Mouse (Mus musculus) B cell, adult 62 days (primary cell): ENCODE data around the gene Sat1. TPM values are rescaled to one million over a fixed set of nuclear protein-coding genes. Genes with fewer than 3 reads are reported as not detected.

Experiments used
- total RNA-seq: library from RNA; stranded (reverse); gene quantifications from 4 replicates; pipeline ENCODE4 v1.2.4, GENCODE M21; 2023

The Sat1 gene
- 272 to 319 TPM (median 299 TPM) in 4 replicates for total RNA-seq

GRCm38 (mm10) chrX:155216271-155216670 is at the start of gene Sat1:
TSS of gene Sat1 (minus strand) at chrX:155216449.

GRCm38 (mm10) chrX:155262235-155262914 is 46.1 kb upstream of the Sat1 start, which contains the start of gene Acot9:
TSS of gene Acot9 (plus strand) at chrX:155262443.

Other genes with a start within 250 kb of the Sat1 start
- gene Magea8, start 220.6 kb downstream of the Sat1 start, total RNA-seq = not detected in 4 replicates
- gene Magea5, start 153.3 kb downstream of the Sat1 start, total RNA-seq = not detected in 4 replicates
- not detected in 4 replicates for gene Magea1, start 126.7 kb downstream of the Sat1 start, total RNA-seq
- gene Magea2, start 122.8 kb downstream of the Sat1 start, total RNA-seq = not detected in 4 replicates
- gene Cldn34b2, start 88.0 kb downstream of the Sat1 start, total RNA-seq = not detected in 4 replicates
- gene Acot9, start 46.0 kb upstream of the Sat1 start, total RNA-seq = 19.4 to 24.7 TPM (median 22.7 TPM) in 4 replicates
- gene Prdx4, start 124.3 kb upstream of the Sat1 start, total RNA-seq = 14.3 to 20.4 TPM (median 17.5 TPM) in 4 replicates